Mouse (Mus musculus) adrenal gland, postnatal 10 days (tissue): ENCODE results near the gene Dnaaf5. TPM values are rescaled to one million over a fixed set of nuclear protein-coding genes. Genes with fewer than 3 reads are reported as not detected.

Experiments
- DNase-seq: peaks from one replicate; pipeline ENCODE4 v3.0.0; 2021; ENCODE audit warnings: mixed read lengths
- total RNA-seq, 2 experiments: library from RNA; stranded (reverse); gene quantifications; 2 replicates each; pipeline ENCODE4 v1.2.3; 2021

Dnaaf5 gene
- total RNA-seq, 2 experiments from 2014 or later = 15.9 to 19.1 TPM

- DNase-seq = no peak
These were observed 79.7 kb downstream of the Dnaaf5 start for GRCm38 (mm10) chr5:139229716-139230115.

GRCm38 (mm10) chr5:139232083-139232482 lies 82.1 kb downstream of the Dnaaf5 start:
- no peak for DNase-seq

DNA sequence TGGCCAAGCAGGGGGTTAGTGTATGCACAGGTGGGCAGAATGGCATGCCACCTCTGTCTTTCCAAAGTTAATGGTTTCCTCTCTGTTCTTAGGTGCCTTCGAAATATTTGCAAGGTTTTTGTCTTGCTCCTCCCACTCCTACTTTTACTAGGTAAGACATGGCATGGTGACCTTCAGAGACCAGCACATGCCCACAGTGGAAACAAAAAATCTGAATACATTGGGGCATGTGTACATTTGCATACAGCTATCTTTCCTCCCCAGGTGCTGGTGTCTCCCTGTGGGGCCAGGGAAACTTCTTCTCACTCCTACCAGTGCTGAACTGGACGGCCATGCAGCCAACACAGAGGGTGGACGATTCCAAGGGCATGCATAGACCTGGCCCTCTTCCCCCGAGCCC lies 84.4 kb downstream of the Dnaaf5 start:
- no peak for DNase-seq

Other genes with a start within 250 kb of the Dnaaf5 start
- 10 to 100 TPM; 22.0 to 23.3 TPM for gene Pdgfa, start 152.9 kb upstream of the Dnaaf5 start, total RNA-seq
- 10 to 100 TPM; 14.9 to 24.9 TPM for gene Prkar1b, start 222 bp upstream of the Dnaaf5 start, total RNA-seq
- 10 to 100 TPM; 59.5 to 78.6 TPM for gene Sun1, start 50.4 kb downstream of the Dnaaf5 start, total RNA-seq
- gene Get4, start 102.1 kb downstream of the Dnaaf5 start, total RNA-seq = 10 to 100 TPM; 69.6 to 82.9 TPM
- 1 to 10 TPM; 5.9 to 7.5 TPM for gene Adap1, start 175.4 kb downstream of the Dnaaf5 start, total RNA-seq
- 10 to 100 TPM; 81.5 to 84.7 TPM for gene Cox19, start 201.2 kb downstream of the Dnaaf5 start, total RNA-seq
- gene Cyp2w1, start 202.4 kb downstream of the Dnaaf5 start, total RNA-seq = not detected
- gene Gpr146, start 227.5 kb downstream of the Dnaaf5 start, total RNA-seq = 10 to 100 TPM; 12.0 to 13.2 TPM